In the genomic region with DNA sequence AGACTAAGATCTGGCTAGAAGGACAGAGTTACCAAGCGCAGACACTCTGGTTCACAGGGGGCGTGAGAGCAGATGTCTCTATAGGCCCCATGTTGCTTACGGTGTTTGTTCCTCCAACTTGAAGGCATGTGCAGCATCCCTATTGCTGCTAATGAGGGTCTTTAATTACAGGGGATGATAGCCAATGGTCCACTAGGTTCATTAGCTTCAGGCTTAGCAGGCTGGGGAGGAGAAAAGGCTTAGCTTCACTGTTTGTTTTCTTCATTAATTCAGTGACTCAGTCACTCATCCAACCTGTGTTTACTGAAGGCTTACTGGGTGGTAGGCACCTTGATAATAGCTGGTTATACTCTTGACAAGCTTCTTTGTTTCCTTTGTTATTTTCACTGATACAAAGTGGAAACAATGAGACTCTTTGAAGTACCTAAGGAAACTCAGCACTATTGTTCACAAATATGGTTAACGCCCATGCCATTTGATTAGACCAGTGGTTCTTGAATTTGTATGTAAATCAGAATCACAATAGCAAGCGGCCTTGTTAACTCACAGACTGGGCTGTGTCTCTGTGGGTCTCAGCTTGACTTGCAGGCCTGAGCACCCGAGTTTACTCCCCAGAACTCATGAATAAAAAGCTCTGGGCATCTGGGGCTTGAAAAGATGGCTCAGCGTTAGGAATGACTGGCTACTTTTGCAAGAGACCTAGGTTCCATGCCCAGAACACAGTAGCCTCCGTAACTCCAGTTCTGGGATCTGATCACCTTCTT, we compare ENCODE assay signal across 15 mouse cellular contexts.
A peak's percentile ranks its signal among the peaks of the same experiment; 100 is the strongest.
DNase-seq lines count a peak whose midpoint lies in the region; ATAC-seq lines count a peak whose summit lies in the region.
"Had no signal": no experiment of that assay in that cellular context is flagged by ENCODE, and none has a peak within 500 bp of the region (broad histone marks: within the 10 kb centered on the region; RNA-seq: fewer than 3 reads in every experiment).

No protein-coding gene starts in this region.

- 53% methylated on average over 8 of the region's 8 CpGs for WGBS in embryonic facial prominence, embryonic 14.5 days
- 34% methylated on average over 8 of the region's 8 CpGs for WGBS in embryonic facial prominence, embryonic 10.5 days
- 4% methylated on average over 8 of the region's 8 CpGs for WGBS in forebrain, embryonic 13.5 days
- 18% methylated on average over 8 of the region's 8 CpGs for WGBS in midbrain, embryonic 13.5 days

- no peaks in the 10 kb centered on the region for H3K27me3 ChIP-seq in embryonic facial prominence, embryonic 14.5 days (replicated peaks; ENCODE audit: control insufficient read depth, insufficient read depth, low read length)
- H3K27me3 ChIP-seq in embryonic facial prominence, embryonic 10.5 days (replicated peaks; ENCODE audit: low read depth, poor library complexity, severe bottlenecking) = 0 out of 2 replicates have a peak, but pooled peaks cover 9% of the 10 kb centered on the region
- peaks cover 46% of the 10 kb centered on the region for H3K27me3 ChIP-seq in forebrain, embryonic 13.5 days
- peaks cover 9% of the 10 kb centered on the region; the same call in 1 of the 2 replicates for H3K27me3 ChIP-seq in midbrain, embryonic 13.5 days
- H3K27me3 ChIP-seq: embryonic facial prominence, embryonic 15.5 days; intestine, embryonic 15.5 days; lung, embryonic 15.5 days had no signal

- H3K36me3 ChIP-seq in embryonic facial prominence, embryonic 14.5 days (ENCODE audit: control insufficient read depth, insufficient read depth, low read length) = no peaks in the 10 kb centered on the region
- H3K36me3 ChIP-seq in embryonic facial prominence, embryonic 10.5 days (replicated peaks) = no peaks in the 10 kb centered on the region
- no peaks in the 10 kb centered on the region for H3K36me3 ChIP-seq in forebrain, embryonic 13.5 days (ENCODE audit: poor library complexity, severe bottlenecking)
- no peaks in the 10 kb centered on the region for H3K36me3 ChIP-seq in midbrain, embryonic 13.5 days
- H3K36me3 ChIP-seq: embryonic facial prominence, embryonic 15.5 days; intestine, embryonic 15.5 days; lung, embryonic 15.5 days had no signal

- peak; percentile 32 for DNase-seq in embryonic facial prominence, embryonic 14.5 days (ENCODE audit: low spot score)
- no peak for DNase-seq in embryonic facial prominence, embryonic 10.5 days (ENCODE audit: low spot score)
- DNase-seq in R1 (ENCODE audit: low read depth, low spot score) = peak; percentile 31
- no peak for DNase-seq in spleen, adult 18-20 months
- DNase-seq in spleen, postnatal 10 days (ENCODE audit: low spot score in 2 of 2) = no peak
- DNase-seq: cerebellum, adult 2 months; heart, adult 18-20 months; heart, postnatal 10 days; kidney, postnatal 25 days had no signal

- H3K4me1 ChIP-seq in embryonic facial prominence, embryonic 14.5 days (ENCODE audit: control insufficient read depth, insufficient read depth, low read length) = no peaks in the 10 kb centered on the region
- peaks cover 7% of the 10 kb centered on the region for H3K4me1 ChIP-seq in embryonic facial prominence, embryonic 10.5 days
- peaks cover 15% of the 10 kb centered on the region for H3K4me1 ChIP-seq in forebrain, embryonic 13.5 days
- H3K4me1 ChIP-seq in midbrain, embryonic 13.5 days (replicated peaks) = peaks cover 11% of the 10 kb centered on the region
- H3K4me1 ChIP-seq: embryonic facial prominence, embryonic 15.5 days; intestine, embryonic 15.5 days; lung, embryonic 15.5 days had no signal

- H3K4me3 ChIP-seq in embryonic facial prominence, embryonic 14.5 days (ENCODE audit: low read depth, low read length) = no peak overlapping the region
- H3K4me3 ChIP-seq in embryonic facial prominence, embryonic 10.5 days = no peak overlapping the region
- H3K4me3 ChIP-seq in forebrain, embryonic 13.5 days = no peak overlapping the region
- H3K4me3 ChIP-seq in midbrain, embryonic 13.5 days (replicated peaks) = no peak overlapping the region
- H3K4me3 ChIP-seq: embryonic facial prominence, embryonic 15.5 days; intestine, embryonic 15.5 days; lung, embryonic 15.5 days had no signal

- peak; percentile 37; the same call in 1 of the 2 replicates for ATAC-seq in embryonic facial prominence, embryonic 14.5 days (ENCODE audit: low read depth)
- peak; percentile 87 for ATAC-seq in forebrain, embryonic 13.5 days
- ATAC-seq in midbrain, embryonic 13.5 days = peak; percentile 63
- ATAC-seq in activated CD4-positive, CD25-positive, alpha-beta regulatory T cell, adult 4 months = no peak
- ATAC-seq: intestine, embryonic 15.5 days had no signal

- no peak overlapping the region for H3K27ac ChIP-seq in embryonic facial prominence, embryonic 14.5 days (replicated peaks; ENCODE audit: low read depth, low read length)
- no peak overlapping the region for H3K27ac ChIP-seq in embryonic facial prominence, embryonic 10.5 days (replicated peaks)
- peak overlapping the region; percentile 4; the same call in 1 of the 2 replicates for H3K27ac ChIP-seq in forebrain, embryonic 13.5 days
- 0 out of 2 replicates have a peak overlapping the region, but pooled peaks have one; percentile 35 for H3K27ac ChIP-seq in midbrain, embryonic 13.5 days
- H3K27ac ChIP-seq: embryonic facial prominence, embryonic 15.5 days; intestine, embryonic 15.5 days; lung, embryonic 15.5 days had no signal

- no peak overlapping the region for H3K4me2 ChIP-seq in embryonic facial prominence, embryonic 14.5 days (ENCODE audit: low read depth, low read length)
- no peak overlapping the region for H3K4me2 ChIP-seq in forebrain, embryonic 13.5 days
- no peak overlapping the region for H3K4me2 ChIP-seq in midbrain, embryonic 13.5 days (replicated peaks)
- H3K4me2 ChIP-seq: embryonic facial prominence, embryonic 15.5 days; intestine, embryonic 15.5 days; lung, embryonic 15.5 days had no signal

- H3K9me3 ChIP-seq in embryonic facial prominence, embryonic 14.5 days (ENCODE audit: control insufficient read depth, low read length) = no peaks in the 10 kb centered on the region
- no peaks in the 10 kb centered on the region for H3K9me3 ChIP-seq in embryonic facial prominence, embryonic 10.5 days
- no peaks in the 10 kb centered on the region for H3K9me3 ChIP-seq in forebrain, embryonic 13.5 days (replicated peaks)
- no peaks in the 10 kb centered on the region for H3K9me3 ChIP-seq in midbrain, embryonic 13.5 days
- H3K9me3 ChIP-seq: embryonic facial prominence, embryonic 15.5 days; intestine, embryonic 15.5 days; lung, embryonic 15.5 days had no signal

- no peak overlapping the region for H3K9ac ChIP-seq in embryonic facial prominence, embryonic 14.5 days (ENCODE audit: low read depth, low read length)
- no peak overlapping the region for H3K9ac ChIP-seq in forebrain, embryonic 13.5 days
- H3K9ac ChIP-seq in midbrain, embryonic 13.5 days (replicated peaks) = no peak overlapping the region
- H3K9ac ChIP-seq: embryonic facial prominence, embryonic 15.5 days; intestine, embryonic 15.5 days; lung, embryonic 15.5 days had no signal

Comparison
In these comparisons a context has a peak if more than half of its experiments do, and no peak if none do; other contexts are left out.
1. DNase-seq: peak in embryonic facial prominence, embryonic 14.5 days (single experiment) and R1 (single experiment); none in embryonic facial prominence, embryonic 10.5 days (single experiment), spleen, adult 18-20 months (0 of 2) and spleen, postnatal 10 days (0 of 2).
2. H3K27ac ChIP-seq: peak in forebrain, embryonic 13.5 days (single experiment) and midbrain, embryonic 13.5 days (single experiment); none in embryonic facial prominence, embryonic 14.5 days (single experiment) and embryonic facial prominence, embryonic 10.5 days (single experiment).